Mouse (Mus musculus) gastrocnemius, postnatal 25 days (tissue): ENCODE measurements around the gene Pmepa1. TPM values are rescaled to one million over a fixed set of nuclear protein-coding genes. Genes with fewer than 3 reads are reported as not detected.

Source experiments
- DNase-seq: peaks from one replicate; pipeline ENCODE4 v3.0.0; 2022
- total RNA-seq, 2 experiments: library from RNA; stranded (reverse); gene quantifications; 1 replicate in 1 of 2; 2 replicates in 1 of 2; pipeline ENCODE4 v1.2.3; 2021

Pmepa1 gene
- total RNA-seq, 2 experiments from 2014 or later = 18.2 to 19.2 TPM

DNA sequence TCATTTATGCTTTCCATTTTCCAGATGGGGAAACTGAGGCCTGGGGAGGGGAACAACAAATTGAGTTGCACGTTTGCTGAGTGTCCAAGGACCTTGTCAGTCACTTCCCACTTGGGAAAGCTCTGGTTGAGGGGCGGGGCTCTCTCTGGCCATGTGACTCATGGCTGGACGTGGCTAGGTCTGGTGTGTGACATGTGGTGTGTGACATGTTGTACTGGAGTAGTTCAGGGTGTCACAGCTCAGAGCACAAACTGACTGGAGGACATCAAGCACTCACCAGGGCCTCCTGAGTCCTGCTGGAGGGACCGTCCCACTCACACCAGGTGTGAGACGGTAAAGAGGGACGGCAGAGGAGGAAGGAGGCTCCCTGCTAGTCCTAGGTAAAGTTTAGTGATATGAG, 91.1 kb downstream of the Pmepa1 start:
- DNase-seq = no peak

DNA sequence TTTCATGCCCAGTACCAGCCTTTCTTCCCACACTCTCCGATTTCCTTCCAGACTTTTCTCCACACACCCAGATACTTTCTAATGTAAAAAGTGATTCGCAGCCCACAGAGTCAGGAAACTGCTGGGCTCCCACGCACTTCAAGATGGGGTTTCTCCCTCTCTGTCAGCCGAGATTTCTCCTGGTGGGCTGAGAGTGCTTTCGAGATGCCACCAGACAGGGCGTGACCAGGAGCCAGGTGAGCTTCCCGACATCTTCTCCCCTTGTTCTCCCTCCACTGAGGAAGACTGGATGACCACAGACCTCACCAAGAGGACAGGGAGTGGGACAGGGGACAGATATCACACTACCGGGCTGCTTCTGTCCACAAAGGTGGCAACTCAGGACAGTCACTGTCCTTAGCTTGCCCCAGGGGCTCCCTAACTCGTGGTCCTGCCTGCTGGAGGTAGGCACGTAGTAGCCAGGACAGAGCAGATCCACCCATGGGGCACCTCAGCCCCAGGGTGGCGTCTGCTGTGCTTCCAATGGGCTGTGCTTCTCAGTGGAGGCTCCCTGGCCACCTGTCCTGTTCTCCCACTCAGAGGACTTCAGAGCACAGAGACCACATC, 91.8 kb downstream of the Pmepa1 start:
- DNase-seq = no peak

DNA sequence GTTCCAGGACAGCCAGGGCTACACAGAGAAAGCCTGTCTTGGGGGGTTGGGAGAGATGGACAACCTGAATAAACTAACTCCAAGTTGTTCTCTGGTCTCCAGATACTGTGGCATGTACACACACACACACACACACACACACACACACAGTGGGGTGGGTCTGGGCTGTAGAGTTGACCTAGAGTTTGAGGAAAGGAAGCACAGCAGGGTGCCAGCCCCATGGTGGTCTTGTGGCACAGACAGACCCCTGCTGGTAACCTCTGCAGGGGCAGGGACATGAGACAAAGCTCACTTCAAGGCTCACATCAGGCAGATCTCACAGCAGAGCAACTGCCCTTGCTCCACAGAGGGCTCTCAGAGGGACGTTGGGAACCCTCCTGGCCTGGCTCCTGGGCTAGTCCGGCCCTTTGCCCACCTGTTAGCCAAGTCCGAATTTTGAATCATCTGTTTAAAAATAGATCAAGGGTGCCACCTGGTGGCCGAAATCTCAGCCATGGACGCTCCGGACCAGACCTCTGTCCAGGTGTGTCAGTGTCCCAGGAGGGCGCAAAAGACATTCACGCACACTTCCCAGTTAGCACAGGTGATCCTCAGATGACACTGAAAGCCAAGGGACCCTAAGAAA, 92.4 kb downstream of the Pmepa1 start:
- DNase-seq = no peak

DNA sequence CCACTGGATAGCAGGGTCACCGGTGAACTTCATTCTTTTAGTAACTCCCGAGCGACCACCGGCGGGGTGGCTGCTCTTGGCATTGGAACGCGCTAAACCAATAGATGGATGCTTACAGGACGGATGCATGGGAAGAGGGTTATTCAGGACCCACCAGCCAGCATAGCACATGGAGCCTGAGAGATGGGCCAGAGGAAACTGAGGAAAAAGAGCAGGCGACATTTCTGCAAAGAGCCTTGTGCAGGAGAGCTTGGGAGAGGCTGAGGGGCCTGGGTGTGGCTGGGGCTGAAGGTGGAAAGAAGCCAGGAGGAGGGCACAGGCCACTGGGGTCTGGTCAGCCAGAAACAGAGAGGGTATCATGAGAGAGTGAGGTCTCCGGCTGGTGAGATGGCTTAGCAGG, 93.0 kb downstream of the Pmepa1 start:
- no peak for DNase-seq

DNA sequence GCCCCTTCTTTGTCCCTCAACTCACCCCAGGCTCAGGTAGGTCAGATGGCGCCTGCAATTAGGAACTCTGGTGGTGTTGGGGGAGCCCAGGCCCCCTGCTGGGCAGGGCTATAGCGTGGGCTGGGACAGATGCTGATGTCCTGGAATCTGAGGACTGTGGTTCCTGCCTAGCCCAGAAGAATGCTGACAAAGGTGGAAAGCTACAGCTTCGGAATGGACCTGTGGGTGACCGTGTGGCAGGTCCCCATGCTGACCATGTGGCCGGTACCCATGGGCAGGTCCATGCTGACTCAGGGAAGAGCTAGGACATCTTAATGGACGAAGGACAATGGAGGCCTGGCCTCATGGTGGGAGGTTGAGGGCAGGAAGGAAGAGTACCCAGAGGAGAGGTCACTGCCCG, 93.5 kb downstream of the Pmepa1 start:
- no peak for DNase-seq

DNA sequence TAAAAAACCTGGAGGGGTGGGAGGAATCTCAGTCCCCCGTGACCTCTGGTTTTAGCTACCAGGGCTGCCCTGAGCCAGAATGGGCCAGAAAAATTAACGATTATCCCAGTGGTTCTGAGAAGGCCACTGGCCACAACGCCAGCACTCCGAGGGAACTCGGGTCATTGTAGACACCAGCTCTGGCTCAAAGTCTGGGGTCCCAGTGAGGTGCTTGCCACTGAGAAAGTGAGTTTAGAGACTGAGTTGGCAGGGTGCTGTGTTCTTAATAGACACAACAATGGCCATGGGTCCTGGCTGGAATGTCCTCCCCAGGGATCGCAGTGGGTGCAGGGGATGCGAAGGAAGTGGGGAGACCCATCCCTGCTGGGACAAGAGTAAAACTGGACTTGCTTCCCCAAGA, 94.4 kb downstream of the Pmepa1 start:
- no peak for DNase-seq

DNA sequence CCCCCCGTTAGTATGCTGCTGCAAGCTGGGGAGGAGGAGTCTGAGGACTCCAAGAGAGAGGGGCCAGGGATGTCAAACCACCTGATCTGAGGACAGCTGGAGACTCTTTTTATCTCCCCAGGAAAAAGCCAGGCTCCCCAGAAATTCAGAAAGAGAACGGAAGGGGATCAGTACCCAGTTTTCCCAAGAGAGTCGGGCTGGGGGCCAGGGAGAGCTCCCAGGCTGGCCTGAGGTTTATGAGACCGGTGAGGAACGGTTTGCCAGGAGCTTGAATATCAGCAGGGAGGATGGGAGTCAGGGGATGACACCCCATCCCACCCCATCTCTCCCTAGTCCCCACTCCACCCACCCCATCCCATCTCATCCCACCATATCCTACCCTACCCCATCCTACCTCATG, 94.8 kb downstream of the Pmepa1 start:
- DNase-seq = no peak

DNA sequence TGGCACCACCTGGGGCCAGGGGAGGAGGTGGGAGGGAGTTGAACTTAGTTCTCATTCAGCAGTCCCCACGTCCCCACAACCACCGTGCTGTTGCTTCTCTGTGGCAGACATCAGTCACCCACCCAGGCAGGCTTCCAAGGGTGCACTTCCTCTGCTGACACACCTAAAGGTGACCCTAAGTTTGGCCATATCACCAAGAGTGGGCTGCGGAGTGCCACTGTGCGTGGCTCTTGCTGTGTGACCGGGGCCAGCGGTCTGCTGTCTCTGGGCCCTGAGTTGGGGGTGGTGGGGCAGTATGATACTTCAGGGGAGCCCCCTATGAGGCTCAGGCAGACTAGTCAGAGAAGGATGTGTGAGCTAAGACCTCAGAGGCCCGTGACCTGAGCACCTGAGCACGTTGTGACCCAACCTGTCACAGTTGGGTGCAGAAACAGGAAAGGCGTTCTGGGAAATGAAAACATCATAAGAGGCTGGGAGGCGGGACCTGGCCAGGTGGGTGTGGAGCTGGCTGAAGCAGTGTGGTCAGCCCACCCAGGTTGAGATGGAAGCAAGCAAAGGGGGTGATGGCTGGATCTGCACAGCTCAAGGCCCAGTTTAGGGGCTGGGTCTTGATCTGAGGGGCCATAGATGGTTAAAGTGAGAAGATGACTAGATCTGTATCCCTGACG, 95.5 kb downstream of the Pmepa1 start:
- DNase-seq = no peak

DNA sequence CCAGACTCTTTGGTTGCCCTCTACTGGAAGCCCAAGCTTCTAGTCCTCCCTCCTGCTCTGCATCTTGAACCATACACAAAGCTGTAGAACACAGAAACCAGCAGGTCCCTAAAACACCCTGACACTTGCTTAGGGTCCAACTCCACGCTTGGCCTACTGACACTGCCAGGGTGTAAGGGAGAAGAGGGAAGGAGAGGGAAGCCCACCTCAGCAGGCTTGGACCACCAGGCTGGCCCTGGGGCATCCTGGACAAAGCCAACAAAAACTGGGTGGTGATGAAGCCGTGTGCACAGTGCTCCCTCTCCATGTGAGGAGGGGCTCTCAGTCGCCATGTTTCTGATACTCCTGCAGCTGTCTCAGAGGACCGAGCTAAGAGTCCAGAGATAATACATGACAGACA, 96.3 kb downstream of the Pmepa1 start:
- no peak for DNase-seq

DNA sequence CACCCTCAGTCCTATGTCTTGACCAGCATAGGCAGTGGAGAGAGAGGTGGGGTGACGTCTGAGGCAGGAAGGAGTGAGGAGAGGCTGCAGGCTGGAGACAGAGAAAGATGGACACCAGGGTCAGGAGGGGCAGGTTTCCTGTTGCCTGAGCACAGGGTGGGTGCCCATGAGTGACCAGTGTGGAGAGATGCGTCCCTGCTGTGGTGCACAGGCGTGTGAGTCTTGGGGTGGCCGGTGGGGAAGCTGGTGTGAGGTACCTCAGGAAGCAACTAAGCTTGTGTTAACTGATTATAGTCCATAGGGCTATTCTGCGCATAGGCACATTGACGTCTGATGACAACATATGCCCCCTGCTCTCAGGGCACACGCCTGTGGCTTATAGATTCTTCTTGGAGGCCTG, 97.3 kb downstream of the Pmepa1 start:
- DNase-seq = no peak

DNA sequence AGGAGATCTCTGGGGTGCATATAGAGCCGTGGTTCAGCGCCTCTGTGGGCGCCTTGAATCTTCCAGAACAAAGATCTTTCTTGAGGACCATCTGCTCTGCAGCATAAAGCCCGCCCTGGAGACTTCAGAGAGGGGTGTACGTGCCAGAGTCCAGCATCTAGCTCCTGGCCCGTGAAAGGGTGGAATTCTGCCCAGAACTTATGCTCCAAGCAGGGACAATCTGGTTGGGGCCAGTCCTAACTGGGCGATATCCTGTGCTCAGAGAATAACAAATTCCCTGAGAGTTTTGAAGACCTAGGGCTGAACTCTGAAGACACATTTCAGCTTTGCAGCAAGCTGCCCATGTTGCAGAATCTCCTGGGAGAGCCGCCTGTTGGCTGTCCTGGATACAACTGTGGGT, 98.4 kb downstream of the Pmepa1 start:
- DNase-seq = no peak

DNA sequence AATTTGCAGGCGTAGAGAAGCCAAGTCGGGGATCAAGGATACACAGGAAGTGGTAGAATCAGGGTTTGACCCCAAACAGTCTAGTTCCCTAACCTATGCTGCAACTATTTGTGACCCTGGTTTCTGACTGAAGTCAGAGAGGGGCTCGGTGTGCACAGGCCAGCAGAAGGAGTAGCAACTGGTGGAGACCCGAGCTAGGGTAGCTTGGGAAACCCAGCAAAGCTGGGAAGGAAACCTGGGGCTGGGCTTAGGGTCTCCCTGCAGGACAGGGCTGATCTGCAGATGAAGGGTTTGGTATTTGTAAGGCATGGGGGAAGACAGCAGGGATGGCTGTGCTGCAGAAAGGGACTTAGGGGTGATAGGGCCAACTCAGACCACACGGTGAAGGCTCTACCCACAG, 98.9 kb downstream of the Pmepa1 start:
- no peak for DNase-seq

DNA sequence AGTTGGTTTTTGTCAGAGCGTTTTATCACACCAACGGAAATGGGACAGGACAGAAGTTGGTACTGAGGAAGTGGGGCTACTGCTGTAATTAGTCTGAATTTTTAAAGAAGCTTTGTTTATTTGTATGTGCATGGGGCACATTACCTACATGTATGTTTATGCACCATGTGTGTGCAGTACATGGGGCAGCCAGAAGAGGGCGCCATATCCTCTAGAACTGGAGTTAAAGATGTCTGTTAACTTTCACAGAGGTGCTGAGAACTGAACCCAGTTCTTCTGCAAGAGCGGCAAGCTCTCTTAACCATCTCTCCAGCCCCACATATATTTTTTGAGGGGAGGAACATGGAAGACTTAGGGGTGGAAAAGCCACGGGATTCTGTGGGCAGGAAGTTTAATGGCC, 100.6 kb downstream of the Pmepa1 start:
- DNase-seq = no peak

DNA sequence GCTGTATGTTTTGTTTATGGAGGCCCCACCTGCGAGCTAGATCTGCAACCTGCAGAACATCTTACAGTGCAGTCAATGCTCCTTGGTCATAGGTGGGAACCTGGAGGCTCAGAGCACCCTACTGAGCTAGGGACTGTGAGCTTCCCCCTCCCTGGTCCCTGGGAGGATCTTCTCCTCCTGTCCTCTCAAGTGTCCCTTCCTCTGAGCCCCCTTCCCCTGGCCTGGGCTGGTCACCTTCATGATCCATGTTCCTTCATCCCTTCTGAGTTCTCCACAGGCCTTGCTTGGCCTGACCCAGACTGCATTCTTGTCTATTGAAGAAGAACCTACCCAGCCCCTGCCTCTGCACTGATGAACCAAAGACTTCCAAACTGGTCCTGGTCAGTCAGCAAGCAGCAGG, 101.8 kb downstream of the Pmepa1 start:
- DNase-seq = no peak

Other genes with a start within 250 kb of the Pmepa1 start
- not detected for gene Ctcfl, start 157.0 kb downstream of the Pmepa1 start, total RNA-seq
- gene Pck1, start 123.5 kb downstream of the Pmepa1 start, total RNA-seq = 10 to 100 TPM in 1 of 2 experiments, 1 to 10 TPM in 1; 1.2 to 61.5 TPM
- under 1 TPM in 1 of 2 experiments, not detected in 1; 0.27 TPM for gene Zbp1, start 57.6 kb downstream of the Pmepa1 start, total RNA-seq
- not detected for gene 1700021F07Rik, start 246.1 kb upstream of the Pmepa1 start, total RNA-seq